Mouse (Mus musculus) right cerebral cortex, postnatal 14 days (tissue): ENCODE results near the gene Phf20.

Experiments
- DNase-seq: peaks from one replicate; pipeline ENCODE4 v3.0.0; 2022

The Phf20 gene

GRCm38 (mm10) chr2:156278226-156279017 is 82.2 kb downstream of the Phf20 start:
- peak; percentile 80 for DNase-seq

GRCm38 (mm10) chr2:156281227-156281626 is 85.0 kb downstream of the Phf20 start:
- DNase-seq: no peak

GRCm38 (mm10) chr2:156285161-156285560 is 88.9 kb downstream of the Phf20 start:
- no peak for DNase-seq

- no peak for DNase-seq
These were observed 90.5 kb downstream of the Phf20 start for GRCm38 (mm10) chr2:156286733-156287132.

GRCm38 (mm10) chr2:156288222-156288621 is 92.0 kb downstream of the Phf20 start:
- no peak for DNase-seq

- DNase-seq: no peak
These were observed 93.4 kb downstream of the Phf20 start for GRCm38 (mm10) chr2:156289552-156290160.

- DNase-seq: no peak
These were observed 95.7 kb downstream of the Phf20 start for GRCm38 (mm10) chr2:156291998-156292397.

GRCm38 (mm10) chr2:156295601-156296063 is 99.4 kb downstream of the Phf20 start:
- no peak for DNase-seq

GRCm38 (mm10) chr2:156296190-156296589 is 99.9 kb downstream of the Phf20 start:
- DNase-seq: no peak

- no peak for DNase-seq
These were observed 101.4 kb downstream of the Phf20 start for GRCm38 (mm10) chr2:156297653-156298052.

GRCm38 (mm10) chr2:156298458-156298857 is 102.2 kb downstream of the Phf20 start:
- no peak for DNase-seq

GRCm38 (mm10) chr2:156302063-156302462 is 105.8 kb downstream of the Phf20 start:
- no peak for DNase-seq

- no peak for DNase-seq
These were observed 108.1 kb downstream of the Phf20 start for GRCm38 (mm10) chr2:156304351-156304750.

- DNase-seq: no peak
These were observed 109.6 kb downstream of the Phf20 start for GRCm38 (mm10) chr2:156305818-156306217.

- DNase-seq: no peak
These were observed 111.0 kb downstream of the Phf20 start for GRCm38 (mm10) chr2:156307261-156307660.

GRCm38 (mm10) chr2:156309948-156310347 is 113.7 kb downstream of the Phf20 start:
- DNase-seq: no peak

GRCm38 (mm10) chr2:156310455-156310854 is 114.2 kb downstream of the Phf20 start:
- no peak for DNase-seq

GRCm38 (mm10) chr2:156310945-156311344 is 114.7 kb downstream of the Phf20 start:
- no peak for DNase-seq

GRCm38 (mm10) chr2:156311441-156311840 is 115.2 kb downstream of the Phf20 start:
- DNase-seq: no peak

GRCm38 (mm10) chr2:156311841-156312291 is 115.6 kb downstream of the Phf20 start:
- DNase-seq: peak; percentile 55

- DNase-seq: peak; percentile 75
These were observed 116.1 kb downstream of the Phf20 start, which contains the start of the genes Cnbd2 and Scand1 for GRCm38 (mm10) chr2:156312297-156312897. TSS of gene Cnbd2 (plus strand) at chr2:156312299. TSS of gene Scand1 (minus strand) at chr2:156312704.

- DNase-seq: no peak
These were observed 116.9 kb downstream of the Phf20 start for GRCm38 (mm10) chr2:156313153-156313552.

- DNase-seq: no peak
These were observed 118.5 kb downstream of the Phf20 start for GRCm38 (mm10) chr2:156314811-156315210.

- DNase-seq: no peak
These were observed 122.2 kb downstream of the Phf20 start for GRCm38 (mm10) chr2:156318491-156318890.
